9 mouse cellular contexts compared by ENCODE assay signal in the genomic region with DNA sequence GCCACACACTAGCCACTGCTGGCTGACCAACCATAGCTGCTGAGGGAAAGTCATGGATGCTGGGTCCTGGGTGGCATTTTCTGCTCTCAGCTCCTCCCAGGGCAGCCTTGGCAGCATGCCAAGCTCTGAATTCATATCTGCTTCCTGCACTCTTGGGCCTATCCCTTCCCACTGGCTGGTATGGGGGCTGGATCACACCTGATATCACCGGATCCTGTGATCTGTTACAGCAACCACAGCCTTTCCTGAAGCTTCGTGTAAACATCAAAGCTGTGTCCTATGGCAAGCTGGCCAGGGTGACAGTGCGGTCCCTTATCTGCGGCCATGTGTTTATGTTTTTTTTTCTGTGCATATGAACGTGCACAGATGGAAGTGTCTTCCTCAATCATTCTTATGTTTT. TPM values are rescaled to one million over a fixed set of nuclear protein-coding genes. Genes with fewer than 3 reads are reported as not detected.
A peak's percentile ranks its signal among the peaks of the same experiment; 100 is the strongest.
DNase-seq lines count a peak whose midpoint lies in the region; ATAC-seq and TF ChIP-seq lines count a peak whose summit lies in the region.
"Had no signal": no experiment of that assay in that cellular context is flagged by ENCODE, and none has a peak within 500 bp of the region (broad histone marks: within the 10 kb centered on the region; RNA-seq: fewer than 3 reads in every experiment).

No protein-coding gene starts in this region.

- intact Hi-C loops in left cerebral cortex, postnatal 4 days (cut with DNase I) = no loop called here

- no peak overlapping the region for H3K4me3 ChIP-seq in kidney, embryonic 14.5 days (ENCODE audit: low read length)
- no peak overlapping the region for H3K4me3 ChIP-seq in bone marrow, adult 2 months (replicated peaks; ENCODE audit: control insufficient read depth, low read depth, low read length)
- no peak overlapping the region for H3K4me3 ChIP-seq in heart, embryonic 16.5 days (ENCODE audit: low read length)

- no peaks in the 10 kb centered on the region for H3K27me3 ChIP-seq in kidney, embryonic 14.5 days (ENCODE audit: control insufficient read depth, insufficient read depth, low read length)
- no peaks in the 10 kb centered on the region for H3K27me3 ChIP-seq in heart, embryonic 16.5 days (ENCODE audit: control insufficient read depth, insufficient read depth, low read length)

- peaks cover 13% of the 10 kb centered on the region for H3K36me3 ChIP-seq in kidney, embryonic 14.5 days (ENCODE audit: control insufficient read depth, insufficient read depth, low read length)
- peaks cover 12% of the 10 kb centered on the region for H3K36me3 ChIP-seq in heart, embryonic 16.5 days (ENCODE audit: control insufficient read depth, insufficient read depth)

- 80% methylated on average over 5 of the region's 5 CpGs for WGBS in kidney, embryonic 14.5 days
- WGBS in bone marrow, adult 2 months = 14% methylated on average over 5 of the region's 5 CpGs
- 27% methylated on average over 5 of the region's 5 CpGs for WGBS in heart, embryonic 16.5 days

- peaks cover 13% of the 10 kb centered on the region for H3K4me1 ChIP-seq in kidney, embryonic 14.5 days (ENCODE audit: control insufficient read depth, insufficient read depth, low read length)
- peaks cover 4% of the 10 kb centered on the region for H3K4me1 ChIP-seq in bone marrow, adult 2 months (ENCODE audit: control insufficient read depth, insufficient read depth, low read length)
- H3K4me1 ChIP-seq in heart, embryonic 16.5 days (ENCODE audit: control insufficient read depth, insufficient read depth, low read length) = peaks cover 23% of the 10 kb centered on the region

- TF ChIP-seq CTCF in bone marrow, adult 2 months (IDR thresholded peaks at IDR 0.05; ENCODE audit: control insufficient read depth, insufficient read depth, low read length) = no peak

- TF ChIP-seq POLR2A in bone marrow, adult 2 months (IDR thresholded peaks at IDR 0.05; ENCODE audit: borderline replicate concordance, control insufficient read depth, low read depth, low read length) = no peak

- H3K9ac ChIP-seq in kidney, embryonic 14.5 days (ENCODE audit: low read depth, low read length) = no peak overlapping the region
- peak overlapping the region; percentile 19; the same call in 1 of the 2 replicates for H3K9ac ChIP-seq in heart, embryonic 16.5 days (ENCODE audit: low read length)

- no peak for DNase-seq in kidney, adult 11 months
- DNase-seq in lung, postnatal 36 days = peak; percentile 77
- no peak for DNase-seq in left cerebral cortex, postnatal 4 days
- DNase-seq in layer of hippocampus, postnatal 14 days (ENCODE audit: low spot score in 2 of 2) = no peak
- DNase-seq in adrenal gland, postnatal 14 days = no peak

- no peaks in the 10 kb centered on the region for H3K9me3 ChIP-seq in kidney, embryonic 14.5 days (ENCODE audit: control insufficient read depth, low read length)
- H3K9me3 ChIP-seq in heart, embryonic 16.5 days (replicated peaks; ENCODE audit: control insufficient read depth, low read length) = no peaks in the 10 kb centered on the region

- 0 out of 2 replicates have a peak overlapping the region, but pooled peaks have one; percentile 9 for H3K27ac ChIP-seq in kidney, embryonic 14.5 days (ENCODE audit: low read depth, low read length)
- H3K27ac ChIP-seq in bone marrow, adult 2 months (ENCODE audit: control insufficient read depth, insufficient read depth, low read depth, low read length, poor library complexity) = peak overlapping the region; percentile 92
- peak overlapping the region; percentile 72 for H3K27ac ChIP-seq in heart, embryonic 16.5 days (ENCODE audit: low read length)

- no peak overlapping the region for H3K4me2 ChIP-seq in kidney, embryonic 14.5 days (replicated peaks; ENCODE audit: low read depth, low read length)
- no peak overlapping the region for H3K4me2 ChIP-seq in heart, embryonic 16.5 days (ENCODE audit: low read depth, low read length)

- ATAC-seq in kidney, embryonic 14.5 days (ENCODE audit: low FRiP score, low TSS enrichment) = no peak
- ATAC-seq in heart, embryonic 16.5 days (replicated peaks; ENCODE audit: extremely low read depth, insufficient read depth, low FRiP score) = no peak
- ATAC-seq: forebrain, embryonic 16.5 days had no signal

RNA-seq across cellular contexts. Expression of a gene that starts 2.2 kb away (rescaled TPM):
- 59.2 and 73.9 TPM in 2 replicates for polyA plus RNA-seq in kidney, embryonic 14.5 days (2014; fragmentation: Nextera tagmentation; extraction: Ambion mirVana)
- polyA plus RNA-seq in bone marrow, adult 2 months (2011; ENCODE audit: insufficient read depth, insufficient read length, low replicate concordance, missing spikeins) = 14.6 and 23.0 TPM in 2 replicates
- 83.4 and 86.2 TPM in 2 replicates for polyA plus RNA-seq in heart, embryonic 16.5 days (2015; fragmentation: Nextera tagmentation; extraction: Ambion mirVana)
- total RNA-seq in left cerebral cortex, postnatal 4 days (2021) = 10 to 100 TPM; 58.8 to 61.5 TPM
- 10 to 100 TPM; 73.7 to 74.3 TPM for total RNA-seq in layer of hippocampus, postnatal 14 days (2021)
- total RNA-seq in adrenal gland, postnatal 14 days (2021) = 52.6 and 55.6 TPM in 2 replicates

RNA-seq across cellular contexts. Expression of a gene that starts 2.2 kb away (rescaled TPM):
- 3.5 and 3.8 TPM in 2 replicates for polyA plus RNA-seq in kidney, embryonic 14.5 days (2014; fragmentation: Nextera tagmentation; extraction: Ambion mirVana)
- polyA plus RNA-seq in bone marrow, adult 2 months (2011; ENCODE audit: insufficient read depth, insufficient read length, low replicate concordance, missing spikeins) = 3.4 and 4.3 TPM in 2 replicates
- polyA plus RNA-seq in heart, embryonic 16.5 days (2015; fragmentation: Nextera tagmentation; extraction: Ambion mirVana) = 2.1 and 2.6 TPM in 2 replicates
- total RNA-seq in left cerebral cortex, postnatal 4 days (2021) = 1 to 10 TPM; 3.7 to 4.4 TPM
- total RNA-seq in layer of hippocampus, postnatal 14 days (2021) = 1 to 10 TPM; 3.1 to 4.5 TPM
- total RNA-seq in adrenal gland, postnatal 14 days (2021) = 0.48 and 1.6 TPM in 2 replicates

RNA-seq across cellular contexts. Expression of a gene that starts 3.7 kb away (rescaled TPM):
- polyA plus RNA-seq in kidney, embryonic 14.5 days (2014; fragmentation: Nextera tagmentation; extraction: Ambion mirVana) = 101 and 108 TPM in 2 replicates
- 126 and 131 TPM in 2 replicates for polyA plus RNA-seq in bone marrow, adult 2 months (2011; ENCODE audit: insufficient read depth, insufficient read length, low replicate concordance, missing spikeins)
- polyA plus RNA-seq in heart, embryonic 16.5 days (2015; fragmentation: Nextera tagmentation; extraction: Ambion mirVana) = 74.6 and 82.8 TPM in 2 replicates
- total RNA-seq in left cerebral cortex, postnatal 4 days (2021) = 100 to 1,000 TPM; 109 to 112 TPM
- total RNA-seq in layer of hippocampus, postnatal 14 days (2021) = 10 to 100 TPM; 68.6 to 73.2 TPM
- 40.5 and 43.3 TPM in 2 replicates for total RNA-seq in adrenal gland, postnatal 14 days (2021)

RNA-seq across cellular contexts. Expression of a gene that starts 6.8 kb away (rescaled TPM):
- polyA plus RNA-seq in kidney, embryonic 14.5 days (2014; fragmentation: Nextera tagmentation; extraction: Ambion mirVana) = 0.61 and 1.5 TPM in 2 replicates
- not detected in 2 replicates for polyA plus RNA-seq in bone marrow, adult 2 months (2011; ENCODE audit: insufficient read depth, insufficient read length, low replicate concordance, missing spikeins)
- 0.55 and 0.83 TPM in 2 replicates for polyA plus RNA-seq in heart, embryonic 16.5 days (2015; fragmentation: Nextera tagmentation; extraction: Ambion mirVana)
- 1 to 10 TPM; 2.7 to 5.9 TPM for total RNA-seq in left cerebral cortex, postnatal 4 days (2021)
- total RNA-seq in layer of hippocampus, postnatal 14 days (2021) = 1 to 10 TPM; 2.8 to 5.4 TPM
- 0.64 and 2.1 TPM in 2 replicates for total RNA-seq in adrenal gland, postnatal 14 days (2021)

RNA-seq across cellular contexts. Expression of a gene that starts 10.8 kb away (rescaled TPM):
- polyA plus RNA-seq in kidney, embryonic 14.5 days (2014; fragmentation: Nextera tagmentation; extraction: Ambion mirVana) = 14.9 and 16.4 TPM in 2 replicates
- 7.9 and 18.0 TPM in 2 replicates for polyA plus RNA-seq in bone marrow, adult 2 months (2011; ENCODE audit: insufficient read depth, insufficient read length, low replicate concordance, missing spikeins)
- polyA plus RNA-seq in heart, embryonic 16.5 days (2015; fragmentation: Nextera tagmentation; extraction: Ambion mirVana) = 5.0 and 9.2 TPM in 2 replicates
- total RNA-seq in left cerebral cortex, postnatal 4 days (2021) = 1 to 10 TPM; 1.5 to 2.3 TPM
- 1 to 10 TPM; 1.1 to 1.5 TPM for total RNA-seq in layer of hippocampus, postnatal 14 days (2021)
- 0.94 and 1.9 TPM in 2 replicates for total RNA-seq in adrenal gland, postnatal 14 days (2021)

Comparison
In these comparisons a context has a peak if more than half of its experiments do, and no peak if none do; other contexts are left out.
1. H3K27ac ChIP-seq: peak in every context shown above with its lines; median percentile 92 in bone marrow, adult 2 months; 72 in heart, embryonic 16.5 days; 9 in kidney, embryonic 14.5 days.